Mouse (Mus musculus) forebrain, postnatal 0 days (tissue): ENCODE results near the gene Vpreb3. TPM values are rescaled to one million over a fixed set of nuclear protein-coding genes. Genes with fewer than 3 reads are reported as not detected.

Experiments used
- ATAC-seq: fragments of 200-750 bp; cut with Nextera tagmentation; 2 replicates; pipeline ENCODE4 v1.8.0; 2017; ENCODE audit warnings: mild to moderate bottlenecking, moderate library complexity
- DNase-seq: peaks from one replicate; pipeline ENCODE4 v3.0.0-alpha.2; 2015
- H3K27ac ChIP-seq: fragments of 300-500 bp; sonication (generic); 2 replicates; pipeline ENCODE4 v1.5.1; 2014; ENCODE audit warnings: low read depth, mild to moderate bottlenecking, antibody characterized with exemption, low read length, moderate library complexity, mixed read lengths
- H3K27me3 ChIP-seq: fragments of 300-500 bp; sonication (generic); 2 replicates; pipeline ENCODE4 v1.6.1; 2014; ENCODE audit warnings: mild to moderate bottlenecking, low read length, mixed read lengths; ENCODE audit not compliant: insufficient read depth
- H3K36me3 ChIP-seq: fragments of 300-500 bp; sonication (generic); 2 replicates; pipeline ENCODE4 v1.6.1; 2014; ENCODE audit warnings: mild to moderate bottlenecking, moderate library complexity; ENCODE audit not compliant: insufficient read depth
- H3K4me1 ChIP-seq: fragments of 300-500 bp; sonication (generic); 2 replicates; pipeline ENCODE4 v1.6.1; 2014; ENCODE audit warnings: antibody characterized with exemption; ENCODE audit not compliant: insufficient read depth
- H3K4me2 ChIP-seq: fragments of 300-500 bp; sonication (generic); 2 replicates; pipeline ENCODE4 v1.6.1; 2014; ENCODE audit warnings: low read depth, mild to moderate bottlenecking, moderate library complexity
- H3K4me3 ChIP-seq: fragments of 300-500 bp; sonication (generic); 2 replicates; pipeline ENCODE4 v1.5.1; 2014; ENCODE audit warnings: low read depth, low read length, mixed read lengths
- H3K9ac ChIP-seq: fragments of 300-500 bp; sonication (generic); 2 replicates; pipeline ENCODE4 v1.6.1; 2014; ENCODE audit warnings: mild to moderate bottlenecking
- H3K9me3 ChIP-seq: fragments of 300-500 bp; sonication (generic); 2 replicates; pipeline ENCODE4 v1.6.1; 2016; ENCODE audit warnings: low read length
- CTCF ChIP-seq: sonication (generic); IDR thresholded peaks from 2 replicates; pipeline ENCODE4 v1.5.1; 2016; ENCODE audit warnings: antibody characterized with exemption, control low read depth, low read depth
- WGBS: fragments of 180-500 bp; shearing (Covaris S2); extraction: QIAGEN DNeasy Blood & Tissue Kit; methylation state at CpG from one replicate; pipeline ENCODE4 v1.1.7; 2014; 5-methylcytosine and 5-hydroxymethylcytosine counted together
- polyA plus RNA-seq: library from polyadenylated mRNA; unstranded; fragments of >200 nt; fragmentation: Nextera tagmentation; extraction: Ambion mirVana; gene quantifications from 2 replicates; pipeline ENCODE4 v1.2.1, GENCODE M21; 2015
- total RNA-seq: library from RNA; depleted of rRNA; stranded (reverse); fragments of >200 nt; gene quantifications from 2 replicates; pipeline ENCODE4 v1.2.3, GENCODE M21; 2014

The Vpreb3 gene
- total and polyA plus RNA-seq, 2 experiments from 2014 or later = 1.4 TPM; not detected in 1

DNA sequence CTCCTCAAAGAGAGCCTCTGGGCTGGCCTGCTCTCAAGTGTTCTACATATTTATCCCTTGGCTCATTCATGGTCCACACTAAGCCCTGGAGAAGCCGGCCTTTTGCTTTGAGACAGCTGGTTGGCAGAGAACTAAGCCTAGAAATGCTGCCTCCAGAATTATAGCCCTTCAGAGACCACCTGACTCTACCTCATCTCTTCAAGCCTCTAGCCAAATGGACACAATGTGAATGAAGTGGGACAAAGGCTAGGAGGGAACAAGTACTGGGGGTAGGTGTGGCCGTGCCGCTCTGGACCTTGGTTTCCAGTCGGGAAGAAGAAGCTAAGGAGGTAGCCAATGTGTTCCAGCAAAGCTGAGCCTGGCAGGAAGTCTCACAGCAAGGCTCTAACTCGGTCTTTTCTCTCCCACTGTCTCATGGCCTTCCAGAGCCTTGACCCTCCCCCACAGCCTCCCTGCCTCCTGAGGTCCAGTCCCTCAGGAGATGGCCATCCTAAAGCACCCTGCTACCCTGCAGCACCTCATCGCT lies 44.8 kb upstream of the Vpreb3 start:
- 76% methylated on average over 6 of the region's 6 CpGs for WGBS
- no peaks in the 10 kb centered on the region for H3K4me1 ChIP-seq
- no peak overlapping the region for H3K4me3 ChIP-seq
- no peak overlapping the region for H3K27ac ChIP-seq
- no peak for TF ChIP-seq CTCF
- H3K9me3 ChIP-seq = no peaks in the 10 kb centered on the region
- H3K4me2 ChIP-seq = no peak overlapping the region
- H3K36me3 ChIP-seq = peaks cover 75% of the 10 kb centered on the region
- H3K9ac ChIP-seq = no peak overlapping the region
- DNase-seq (no peak), ATAC-seq (no peak)
- H3K27me3 ChIP-seq = no peaks in the 10 kb centered on the region

DNA sequence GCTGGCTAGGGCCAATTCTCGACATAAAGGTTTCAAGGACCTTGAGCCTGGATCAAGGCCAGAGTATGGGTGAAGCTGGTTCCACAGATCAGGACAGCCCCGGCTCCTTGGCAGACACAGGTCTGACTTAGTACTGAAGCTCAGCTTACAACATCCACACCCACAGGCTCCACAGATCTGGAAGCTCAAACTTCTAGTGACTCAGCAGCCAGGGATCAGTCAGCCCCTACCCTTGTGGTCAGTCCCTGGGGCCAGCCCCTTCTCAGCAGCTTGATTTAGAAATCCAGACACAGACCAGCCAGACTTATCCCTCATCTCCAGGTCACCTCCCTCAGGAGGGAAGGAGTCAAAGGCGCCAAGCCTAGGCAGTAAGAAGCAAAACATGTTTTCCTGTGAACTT lies 44.0 kb upstream of the Vpreb3 start:
- no peak overlapping the region for H3K4me3 ChIP-seq
- no peak overlapping the region for H3K27ac ChIP-seq
- H3K36me3 ChIP-seq = peaks cover 82% of the 10 kb centered on the region
- 67% methylated on average over 3 of the region's 3 CpGs for WGBS
- no peaks in the 10 kb centered on the region for H3K27me3 ChIP-seq
- no peak for TF ChIP-seq CTCF
- no peaks in the 10 kb centered on the region for H3K9me3 ChIP-seq
- no peak overlapping the region for H3K9ac ChIP-seq
- no peak for DNase-seq
- no peak for ATAC-seq
- H3K4me1 ChIP-seq = no peaks in the 10 kb centered on the region
- H3K4me2 ChIP-seq = no peak overlapping the region

DNA sequence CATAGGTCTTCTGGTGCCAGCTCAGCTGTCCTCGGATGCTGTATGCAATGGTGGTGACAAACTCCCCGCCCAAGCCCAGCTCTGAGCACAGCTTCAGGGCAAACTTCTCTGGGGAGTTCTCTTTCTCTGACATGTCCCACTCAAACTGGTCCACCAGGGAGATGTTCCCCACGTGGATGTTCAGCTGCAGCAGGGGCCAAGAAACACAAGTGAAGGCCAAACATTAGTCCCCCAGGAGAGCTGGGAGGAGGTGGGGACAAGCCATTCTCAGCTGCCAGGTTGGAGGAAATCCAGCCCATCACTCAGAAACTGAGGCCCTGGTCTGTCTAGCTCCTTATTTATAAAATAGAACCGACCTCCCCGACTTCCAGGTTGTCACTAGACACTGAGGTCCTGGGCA lies 38.5 kb upstream of the Vpreb3 start:
- no peaks in the 10 kb centered on the region for H3K4me1 ChIP-seq
- no peak for TF ChIP-seq CTCF
- H3K27ac ChIP-seq = no peak overlapping the region
- no peaks in the 10 kb centered on the region for H3K27me3 ChIP-seq
- no peaks in the 10 kb centered on the region for H3K9me3 ChIP-seq
- ATAC-seq = no peak
- peaks cover 88% of the 10 kb centered on the region for H3K36me3 ChIP-seq
- DNase-seq = no peak
- WGBS = 90% methylated on average over 5 of the region's 5 CpGs
- no peak overlapping the region for H3K4me3 ChIP-seq
- H3K4me2 ChIP-seq = no peak overlapping the region
- no peak overlapping the region for H3K9ac ChIP-seq

DNA sequence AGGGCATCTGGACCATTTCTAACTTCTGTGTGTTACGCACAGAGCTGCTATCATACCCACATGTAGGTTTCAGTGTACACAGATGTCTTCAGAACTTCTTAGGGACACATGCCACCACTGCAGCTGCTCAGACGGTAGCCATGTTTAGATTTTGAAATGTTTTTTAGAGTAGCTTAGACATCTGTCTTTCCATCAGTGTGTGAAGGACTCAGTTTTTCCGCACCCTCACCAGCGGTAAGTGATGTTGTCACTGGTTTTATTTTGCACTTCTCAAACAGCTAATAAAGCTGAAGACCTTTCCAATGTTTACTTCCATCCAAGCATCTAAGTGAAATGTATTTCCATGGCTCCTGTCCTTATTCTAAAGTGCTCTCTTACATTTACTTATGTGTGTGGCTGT lies 36.0 kb upstream of the Vpreb3 start:
- no peak overlapping the region for H3K27ac ChIP-seq
- H3K9me3 ChIP-seq = no peaks in the 10 kb centered on the region
- no peak overlapping the region for H3K9ac ChIP-seq
- ATAC-seq (no peak), DNase-seq (no peak)
- no peak overlapping the region for H3K4me3 ChIP-seq
- no peak for TF ChIP-seq CTCF
- WGBS = 92% methylated on average over 4 of the region's 4 CpGs
- H3K27me3 ChIP-seq = no peaks in the 10 kb centered on the region
- H3K36me3 ChIP-seq = peaks cover 91% of the 10 kb centered on the region
- no peak overlapping the region for H3K4me2 ChIP-seq
- no peaks in the 10 kb centered on the region for H3K4me1 ChIP-seq

DNA sequence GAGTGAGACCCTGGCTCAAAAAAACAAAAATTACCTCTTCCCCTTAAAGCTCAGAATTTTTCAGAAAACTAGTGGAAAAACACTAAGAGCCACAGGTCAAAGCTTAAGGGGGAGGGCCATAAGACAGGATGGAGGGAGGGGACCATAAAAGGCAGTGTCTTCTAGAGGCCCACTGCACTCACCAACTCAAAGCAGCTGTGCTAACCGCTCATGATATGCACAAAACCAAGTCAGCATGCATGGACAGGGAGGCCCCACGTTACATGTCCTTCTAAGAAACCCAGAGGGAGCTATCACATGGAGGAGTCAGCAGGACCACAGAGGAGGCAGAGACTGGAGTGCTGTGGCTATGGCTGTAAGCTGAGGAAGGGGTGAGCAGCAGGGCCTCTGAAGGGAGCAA lies 32.2 kb upstream of the Vpreb3 start:
- H3K4me3 ChIP-seq = no peak overlapping the region
- DNase-seq (no peak), ATAC-seq (no peak)
- no peak for TF ChIP-seq CTCF
- 86% methylated on average over 2 of the region's 2 CpGs for WGBS
- H3K27me3 ChIP-seq = no peaks in the 10 kb centered on the region
- no peaks in the 10 kb centered on the region for H3K4me1 ChIP-seq
- peaks cover 70% of the 10 kb centered on the region for H3K36me3 ChIP-seq
- no peak overlapping the region for H3K4me2 ChIP-seq
- H3K9ac ChIP-seq = no peak overlapping the region
- no peak overlapping the region for H3K27ac ChIP-seq
- no peaks in the 10 kb centered on the region for H3K9me3 ChIP-seq

DNA sequence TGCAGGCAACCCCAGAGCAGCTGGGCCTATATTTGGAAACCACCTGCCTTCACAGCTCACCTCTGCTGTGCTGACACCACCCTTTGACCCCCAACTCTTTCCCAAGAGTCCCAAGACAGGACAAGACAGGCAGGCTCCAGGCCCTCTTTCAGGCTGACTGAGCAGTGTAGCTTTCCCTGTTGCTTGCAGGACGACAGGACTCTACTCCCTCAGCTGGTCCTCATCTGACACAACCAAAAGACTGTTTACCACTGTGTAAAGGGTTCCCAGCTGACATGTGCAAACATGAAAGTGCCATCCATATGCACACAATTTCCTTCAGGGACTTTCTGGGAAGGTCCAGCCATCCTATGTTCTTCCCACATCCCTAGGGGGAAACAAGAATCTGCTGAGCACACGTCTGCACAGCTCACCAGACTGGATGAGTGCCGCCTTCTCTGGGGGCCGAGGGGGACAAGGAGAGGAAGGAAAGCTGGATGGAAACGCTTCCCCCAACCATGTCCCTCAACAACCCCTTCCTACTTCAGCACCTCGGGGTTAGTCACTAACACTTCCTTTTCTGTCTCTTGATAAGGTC lies 29.8 kb upstream of the Vpreb3 start:
- DNase-seq (no peak), ATAC-seq (no peak)
- no peaks in the 10 kb centered on the region for H3K9me3 ChIP-seq
- no peaks in the 10 kb centered on the region for H3K27me3 ChIP-seq
- no peak overlapping the region for H3K9ac ChIP-seq
- no peak for TF ChIP-seq CTCF
- no peak overlapping the region for H3K4me3 ChIP-seq
- 88% methylated on average over 6 of the region's 6 CpGs for WGBS
- no peak overlapping the region for H3K27ac ChIP-seq
- no peak overlapping the region for H3K4me2 ChIP-seq
- H3K36me3 ChIP-seq = peaks cover 57% of the 10 kb centered on the region
- no peaks in the 10 kb centered on the region for H3K4me1 ChIP-seq

DNA sequence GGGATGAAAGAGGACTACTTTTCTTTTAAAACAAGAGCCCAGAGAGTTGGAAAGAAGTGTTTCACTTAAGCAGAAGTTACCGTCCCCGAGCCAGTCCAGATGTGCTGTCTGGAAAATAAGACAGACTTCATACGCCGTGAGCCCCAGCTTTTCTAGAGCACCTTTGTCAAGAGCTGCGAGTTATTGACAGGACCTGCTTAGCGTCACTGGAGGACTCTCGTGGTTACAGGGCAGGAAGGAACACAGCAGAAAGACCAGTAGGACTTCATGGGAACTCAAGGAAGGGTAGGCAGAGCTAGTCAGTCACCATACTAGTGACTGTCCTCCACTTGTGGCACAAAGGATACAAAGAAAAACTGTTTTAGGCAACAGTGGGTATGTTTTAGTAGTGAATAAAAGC lies 27.3 kb upstream of the Vpreb3 start:
- H3K9me3 ChIP-seq = no peaks in the 10 kb centered on the region
- no peak overlapping the region for H3K4me3 ChIP-seq
- H3K36me3 ChIP-seq = peaks cover 42% of the 10 kb centered on the region
- WGBS = 87% methylated on average over 7 of the region's 7 CpGs
- H3K27me3 ChIP-seq = no peaks in the 10 kb centered on the region
- H3K4me2 ChIP-seq = no peak overlapping the region
- no peak for TF ChIP-seq CTCF
- no peak for ATAC-seq
- H3K4me1 ChIP-seq = 0 out of 2 replicates have a peak, but pooled peaks cover 3% of the 10 kb centered on the region
- no peak overlapping the region for H3K27ac ChIP-seq
- DNase-seq = no peak
- H3K9ac ChIP-seq = no peak overlapping the region
